Mouse (Mus musculus): Measurements from ENCODE around the gene Dnaja2. TPM values are rescaled to one million over a fixed set of nuclear protein-coding genes. Genes with fewer than 3 reads are reported as not detected.

Dnaja2 gene
- total and polyA plus RNA-seq, 3 experiments: 7.7 to 173 (median 157) TPM

DNA sequence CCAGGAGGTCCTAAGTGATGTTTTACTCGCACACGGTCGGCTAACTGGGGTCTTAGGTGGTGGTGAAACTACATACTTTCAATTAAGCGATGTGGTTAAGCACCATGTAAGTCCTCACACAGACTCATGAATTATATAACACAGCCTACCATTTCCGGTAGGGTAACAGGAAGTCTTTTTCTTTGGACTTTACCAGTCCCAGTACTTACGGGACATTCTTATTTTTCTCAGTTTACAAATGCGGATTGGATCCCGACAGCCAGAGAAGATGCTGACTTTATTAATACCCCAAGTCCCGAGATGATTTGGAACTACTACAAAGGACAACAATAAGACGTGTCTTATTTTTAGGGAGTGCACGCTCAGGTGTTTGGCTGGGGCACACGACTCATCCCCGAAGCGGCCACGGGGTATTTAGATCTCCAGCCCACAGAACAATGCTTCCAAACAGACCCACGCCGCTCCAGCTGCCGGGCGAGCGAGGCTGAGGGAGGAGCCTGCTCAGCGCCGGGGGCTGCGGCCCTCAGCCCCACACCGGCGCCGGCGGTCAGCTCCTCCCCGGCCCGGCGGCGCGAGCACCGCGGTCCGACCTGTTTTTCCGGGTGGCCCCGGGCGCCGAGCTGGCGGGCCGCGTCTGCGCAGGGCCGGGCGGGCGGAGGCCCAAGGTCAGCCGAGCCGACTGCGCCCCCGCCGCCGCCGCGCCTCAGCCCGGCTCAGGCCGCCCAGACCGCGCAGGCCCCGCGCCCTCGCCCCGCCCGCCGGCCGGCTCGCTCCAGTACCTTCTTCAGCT is 558 bp downstream of the Dnaja2 start:
- peak; percentile 23 for DNase-seq

- no peak for DNase-seq
These were observed 3.2 kb downstream of the Dnaja2 start for GRCm38 (mm10) chr8:85551934-85552333.

GRCm38 (mm10) chr8:85536332-85536731 is 18.8 kb downstream of the Dnaja2 start:
- no peak for DNase-seq

DNA sequence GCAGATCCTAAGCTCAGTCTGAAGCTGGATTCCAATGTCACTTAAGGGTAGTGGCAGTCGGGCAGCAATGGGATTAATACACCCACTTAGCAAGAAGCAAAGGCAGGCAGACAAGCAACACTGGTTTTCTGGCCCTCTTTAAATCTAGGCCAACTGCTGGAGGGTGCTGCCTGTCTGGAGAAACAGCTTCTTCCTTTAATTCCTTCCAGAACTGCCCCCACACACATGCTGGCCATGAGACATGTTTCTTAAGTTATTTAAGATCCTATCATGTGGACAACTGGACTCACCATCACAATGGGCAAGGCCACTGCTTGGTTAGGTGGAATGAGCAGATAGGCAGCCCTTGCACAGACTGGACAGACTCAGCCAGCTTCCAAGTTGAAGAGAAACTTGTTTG is 21.0 kb downstream of the Dnaja2 start:
- no peak for DNase-seq

DNA sequence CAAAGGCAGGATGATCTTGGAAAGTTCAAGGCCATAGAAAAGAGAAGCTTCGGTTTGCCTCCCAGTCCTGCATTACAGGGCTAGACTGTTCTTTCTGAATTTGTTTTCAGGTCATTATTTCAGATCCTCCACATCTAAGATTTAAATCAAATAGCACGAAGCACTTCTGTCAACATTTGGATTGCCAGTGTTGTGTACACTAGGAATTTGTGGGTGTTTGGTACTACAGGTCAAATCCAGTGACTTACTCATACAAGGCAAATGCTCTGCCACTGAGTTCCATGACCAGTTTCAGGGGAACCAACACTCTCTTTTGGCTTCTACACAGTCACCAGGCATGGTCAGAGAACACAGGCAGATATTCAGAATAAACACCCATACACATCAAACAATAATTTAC is 21.7 kb downstream of the Dnaja2 start:
- no peak for DNase-seq

DNA sequence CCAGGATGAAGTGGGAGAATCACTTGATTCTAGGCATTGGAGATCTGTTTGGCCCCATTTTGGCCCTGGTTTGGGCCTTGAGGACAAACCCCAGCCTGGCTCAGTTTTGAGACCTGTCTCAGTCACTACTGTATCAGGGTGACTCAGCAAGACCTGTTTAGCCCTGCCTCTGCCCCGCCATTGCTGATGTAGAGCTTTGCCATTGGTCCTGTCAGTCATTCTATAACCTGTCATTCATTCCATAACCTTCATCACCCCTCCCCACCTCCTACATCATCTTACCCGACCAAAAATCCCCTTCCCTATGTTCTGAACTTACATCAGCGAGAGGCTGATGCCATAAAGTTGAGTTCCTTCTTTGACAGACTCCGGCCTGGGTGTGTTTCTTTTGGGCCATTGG is 22.3 kb downstream of the Dnaja2 start:
- DNase-seq: no peak

DNA sequence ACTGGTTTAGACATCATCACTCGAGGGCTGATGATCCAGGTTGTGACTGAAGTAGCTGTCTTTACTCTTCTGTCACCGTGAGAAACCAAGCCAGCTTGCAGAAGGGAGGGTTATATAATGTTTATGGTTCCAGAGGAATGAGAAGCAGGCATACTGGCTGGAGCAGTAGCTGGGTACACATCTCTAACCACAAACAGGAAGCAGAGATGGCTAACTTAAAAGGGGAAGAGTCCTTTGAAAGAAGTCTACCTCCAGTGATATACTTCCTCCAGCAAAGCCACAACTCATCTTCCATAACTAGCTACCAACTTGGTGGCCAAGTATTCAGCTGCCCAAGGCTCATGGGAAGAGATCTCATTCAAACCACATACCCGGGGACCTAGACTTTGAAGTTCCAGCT is 23.7 kb downstream of the Dnaja2 start:
- DNase-seq: no peak

GRCm38 (mm10) chr8:85530717-85531116 is 24.4 kb downstream of the Dnaja2 start:
- DNase-seq: no peak

- no peak for DNase-seq
These were observed 26.2 kb downstream of the Dnaja2 start for GRCm38 (mm10) chr8:85528959-85529358.

GRCm38 (mm10) chr8:85526105-85526504 is 29.0 kb downstream of the Dnaja2 start:
- peak; percentile 52 for DNase-seq

DNA sequence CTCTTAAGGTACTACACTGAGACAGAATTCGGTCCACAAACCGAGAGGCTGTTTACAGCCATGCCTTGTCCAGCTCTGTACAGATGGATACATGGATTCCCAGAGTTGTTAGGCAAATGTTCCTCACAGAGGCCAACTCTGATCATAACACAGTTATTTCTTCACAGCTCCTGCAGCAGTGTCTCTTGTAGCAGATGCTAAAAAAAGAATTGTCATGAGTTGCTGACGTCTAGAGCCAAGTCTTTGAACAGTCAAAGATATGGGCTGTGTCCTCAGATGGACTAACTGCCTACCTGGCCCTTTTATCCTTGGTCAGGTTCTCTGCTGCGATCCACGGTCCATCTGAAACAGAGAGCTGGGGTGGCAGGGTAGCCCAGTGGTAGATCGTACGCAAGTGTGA is 31.1 kb downstream of the Dnaja2 start:
- no peak for DNase-seq

GRCm38 (mm10) chr8:85521332-85521731 is 33.8 kb downstream of the Dnaja2 start:
- peak; percentile 61 for DNase-seq

GRCm38 (mm10) chr8:85520586-85520985 is 34.6 kb downstream of the Dnaja2 start:
- no peak for DNase-seq

DNA sequence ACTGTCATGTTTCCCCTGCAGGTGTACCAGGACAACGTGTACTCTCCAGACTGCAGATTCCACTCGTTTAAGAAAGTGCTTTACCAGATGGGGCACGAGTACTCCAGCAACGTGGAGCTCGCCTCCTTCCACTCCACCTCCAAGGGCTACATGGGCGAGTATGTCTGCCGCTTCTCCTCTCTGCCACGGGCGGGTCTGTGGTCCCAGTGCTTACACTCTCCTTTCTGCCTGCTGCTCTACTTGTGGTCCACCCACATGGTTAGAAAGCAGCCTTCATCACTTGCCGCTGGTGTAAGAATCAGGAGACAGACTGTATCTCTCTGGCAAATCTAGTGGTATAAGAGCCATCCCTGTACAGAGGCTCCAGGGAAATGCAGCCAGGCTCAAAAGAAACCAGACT is 37.2 kb downstream of the Dnaja2 start:
- no peak for DNase-seq

GRCm38 (mm10) chr8:85517336-85517735 is 37.8 kb downstream of the Dnaja2 start:
- DNase-seq: no peak

GRCm38 (mm10) chr8:85515391-85515790 is 39.8 kb downstream of the Dnaja2 start:
- DNase-seq: no peak

DNA sequence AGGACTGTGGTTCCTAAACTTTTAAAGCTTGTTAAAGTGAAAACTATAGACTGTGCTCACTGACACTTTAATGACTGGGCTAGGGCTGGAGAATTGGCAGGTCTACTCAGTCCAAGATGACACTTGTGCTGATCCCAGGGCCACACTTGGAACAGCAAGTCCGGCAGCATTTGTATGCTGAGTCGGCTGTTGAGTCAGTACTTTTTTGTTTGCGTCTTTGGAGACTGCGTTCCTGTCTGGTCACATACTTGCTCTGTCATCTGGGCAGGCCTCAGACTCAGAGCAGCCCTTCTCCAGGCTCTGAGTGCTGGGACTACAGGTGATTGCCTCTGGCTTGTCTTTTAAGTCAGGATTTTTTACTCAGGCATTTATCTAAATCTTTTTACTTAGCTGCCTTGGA is 41.9 kb downstream of the Dnaja2 start:
- DNase-seq: peak; percentile 43

GRCm38 (mm10) chr8:85512234-85512633 is 42.9 kb downstream of the Dnaja2 start:
- DNase-seq: no peak

GRCm38 (mm10) chr8:85508661-85509060 is 46.5 kb downstream of the Dnaja2 start:
- no peak for DNase-seq

DNA sequence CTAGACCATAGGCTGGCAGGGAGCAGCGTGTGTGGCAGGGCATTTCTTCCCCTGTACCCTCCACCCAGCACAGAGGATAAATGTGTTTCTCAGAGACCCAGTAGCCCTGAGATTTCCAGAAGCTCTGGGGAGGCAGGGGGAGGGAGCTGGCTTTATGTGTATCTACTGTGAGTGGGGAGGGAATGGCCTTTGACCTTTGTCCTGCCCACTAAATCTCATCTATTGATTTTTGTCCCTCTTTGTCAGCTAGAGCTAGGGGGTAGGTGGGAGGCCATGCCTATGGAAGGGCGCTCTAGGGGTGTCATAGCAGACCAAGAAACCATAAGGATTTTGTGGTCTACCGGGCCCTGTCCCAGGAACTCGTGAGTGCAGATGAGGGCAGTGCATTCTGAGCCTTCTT is 48.5 kb downstream of the Dnaja2 start:
- no peak for DNase-seq

DNA sequence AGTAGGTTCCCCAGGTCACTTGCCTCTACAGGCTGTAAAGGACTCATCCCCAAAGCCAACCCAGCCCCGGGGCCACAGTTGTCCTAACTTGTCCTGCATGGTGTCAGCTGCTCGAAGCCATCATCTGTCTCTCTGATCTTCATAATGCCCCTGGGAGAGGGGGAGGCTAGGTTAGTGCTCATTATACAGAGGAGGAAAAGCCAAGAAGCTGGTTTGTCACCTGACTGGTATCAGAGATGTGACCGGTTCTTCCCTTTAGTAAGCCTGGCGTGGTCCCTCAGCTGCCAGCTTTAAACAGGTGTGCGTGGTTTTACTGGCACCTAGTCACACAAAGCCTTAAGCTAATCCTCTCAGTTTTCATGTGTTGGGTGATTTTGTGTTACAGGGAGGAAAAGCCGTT is 50.4 kb downstream of the Dnaja2 start:
- DNase-seq: no peak

DNA sequence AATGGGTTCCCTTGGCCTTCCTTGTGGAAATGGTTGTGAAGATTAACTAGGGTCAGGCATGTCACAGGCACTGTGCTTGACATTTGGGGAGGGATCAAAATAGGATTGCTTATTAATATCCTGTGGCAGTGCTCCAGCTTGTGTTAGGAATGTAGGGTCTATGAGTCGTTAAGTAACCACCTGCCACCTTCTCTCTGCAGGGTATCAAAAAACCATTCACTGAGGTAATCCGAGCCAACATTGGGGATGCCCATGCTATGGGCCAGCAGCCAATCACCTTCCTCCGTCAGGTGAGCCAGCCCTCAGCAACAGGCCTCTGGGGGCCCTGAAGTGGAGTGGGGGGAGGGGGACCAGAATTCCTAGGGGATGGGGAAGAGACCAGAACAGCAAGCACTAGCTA is 52.1 kb downstream of the Dnaja2 start:
- DNase-seq: no peak

GRCm38 (mm10) chr8:85502381-85502780 is 52.8 kb downstream of the Dnaja2 start:
- no peak for DNase-seq

GRCm38 (mm10) chr8:85500955-85501685 is 54.0 kb downstream of the Dnaja2 start:
- DNase-seq: no peak
